Mouse (Mus musculus) neural tube, embryonic 15.5 days (tissue): Measurements from ENCODE around the gene Prdx3. TPM values are rescaled to one million over a fixed set of nuclear protein-coding genes. Genes with fewer than 3 reads are reported as not detected.

ENCODE experiments used
- ATAC-seq: fragments of 200-750 bp; cut with Nextera tagmentation; 2 replicates; pipeline ENCODE4 v1.8.0; 2017; ENCODE audit warnings: mild to moderate bottlenecking, moderate TSS enrichment, moderate library complexity; ENCODE audit not compliant: low FRiP score
- H3K27ac ChIP-seq: fragments of 300-500 bp; sonication (generic); replicated peaks from 2 replicates; pipeline ENCODE4 v1.5.1; 2015; ENCODE audit warnings: mild to moderate bottlenecking, inconsistent platforms
- H3K27me3 ChIP-seq: fragments of 300-500 bp; sonication (generic); replicated peaks from 2 replicates; pipeline ENCODE4 v1.6.1; 2015; ENCODE audit warnings: inconsistent platforms
- H3K36me3 ChIP-seq: fragments of 300-500 bp; sonication (generic); 2 replicates; pipeline ENCODE4 v1.6.1; 2015; ENCODE audit warnings: inconsistent platforms
- H3K4me1 ChIP-seq: fragments of 300-500 bp; sonication (generic); 2 replicates; pipeline ENCODE4 v1.6.1; 2015; ENCODE audit warnings: inconsistent platforms
- H3K4me2 ChIP-seq: fragments of 300-500 bp; sonication (generic); 2 replicates; pipeline ENCODE4 v1.6.1; 2015; ENCODE audit warnings: inconsistent platforms, mild to moderate bottlenecking, moderate library complexity
- H3K4me3 ChIP-seq: fragments of 300-500 bp; sonication (generic); replicated peaks from 2 replicates; pipeline ENCODE4 v1.5.1; 2015; ENCODE audit warnings: mild to moderate bottlenecking, inconsistent platforms
- H3K9ac ChIP-seq: fragments of 300-500 bp; sonication (generic); replicated peaks from 2 replicates; pipeline ENCODE4 v1.6.1; 2015; ENCODE audit warnings: mild to moderate bottlenecking, inconsistent platforms
- H3K9me3 ChIP-seq: fragments of 300-500 bp; sonication (generic); replicated peaks from 2 replicates; pipeline ENCODE4 v1.6.1; 2016; ENCODE audit warnings: inconsistent platforms
- WGBS: fragments of 180-500 bp; shearing (Covaris S2); methylation state at CpG from one replicate; pipeline ENCODE4 v1.1.7; 2015; ENCODE audit warnings: mixed read lengths; 5-methylcytosine and 5-hydroxymethylcytosine counted together
- polyA plus RNA-seq: library from polyadenylated mRNA; unstranded; fragments of >200 nt; fragmentation: Nextera tagmentation; extraction: Ambion mirVana; gene quantifications from 2 replicates; pipeline ENCODE4 v1.2.1, GENCODE M21; 2015

Prdx3 gene
- 132 and 133 TPM in 2 replicates for polyA plus RNA-seq

- Histone ChIP-seq H3K4me3 (peak within 1 kb of the TSS; percentile 62), H3K4me1 (peaks cover 8% of the 10 kb centered on the region), H3K27me3 (no peaks in the 10 kb centered on the region), H3K27ac (peak within 1 kb of the TSS; percentile 81), H3K4me2 (peak within 1 kb of the TSS; percentile 68), H3K9ac (peak within 1 kb of the TSS; percentile 65), H3K36me3 (peaks cover 7% of the 10 kb centered on the region), H3K9me3 (no peaks in the 10 kb centered on the region)
- peak; percentile 99 for ATAC-seq
- under 1% methylated on average over 28 of the region's 28 CpGs for WGBS
Observed at GRCm38 (mm10) chr19:60874064-60874694, at the start of gene Prdx3. TSS of gene Prdx3 (minus strand) at chr19:60874556.

- Histone ChIP-seq H3K4me2 (no peak overlapping the region), H3K9me3 (no peaks in the 10 kb centered on the region), H3K27me3 (no peaks in the 10 kb centered on the region), H3K4me1 (no peaks in the 10 kb centered on the region), H3K9ac (no peak overlapping the region), H3K4me3 (no peak overlapping the region), H3K36me3 (no peaks in the 10 kb centered on the region), H3K27ac (no peak overlapping the region)
- ATAC-seq = no peak
- 91% methylated on average over 6 of the region's 6 CpGs for WGBS
Observed at GRCm38 (mm10) chr19:60916869-60917570, 42.7 kb upstream of the Prdx3 start.

DNA sequence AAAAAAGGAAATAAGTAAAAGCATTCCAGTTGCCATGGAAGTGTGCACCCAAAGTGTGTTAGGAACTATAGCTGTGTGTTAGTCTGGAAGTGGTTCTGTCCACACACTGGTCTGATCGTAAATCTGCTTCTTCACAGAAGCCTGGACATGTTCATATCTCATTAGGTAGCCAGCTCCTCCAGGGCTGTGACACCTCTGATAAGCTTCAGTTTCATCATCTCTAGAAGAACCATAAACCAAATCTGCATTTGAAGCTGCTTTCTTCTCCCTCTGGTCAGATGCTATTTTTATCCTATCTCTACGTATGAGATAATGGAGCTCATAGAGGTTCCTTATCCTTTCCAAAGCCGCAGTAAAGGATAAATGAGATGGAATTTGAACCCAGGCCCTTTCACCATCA, 41.5 kb upstream of the Prdx3 start:
- no peak overlapping the region for H3K4me2 ChIP-seq
- no peaks in the 10 kb centered on the region for H3K27me3 ChIP-seq
- H3K9me3 ChIP-seq = no peaks in the 10 kb centered on the region
- H3K4me1 ChIP-seq = no peaks in the 10 kb centered on the region
- no peak overlapping the region for H3K4me3 ChIP-seq
- no peak for ATAC-seq
- WGBS = 91% methylated on average over 3 of the region's 3 CpGs
- no peaks in the 10 kb centered on the region for H3K36me3 ChIP-seq
- no peak overlapping the region for H3K27ac ChIP-seq
- H3K9ac ChIP-seq = no peak overlapping the region

- Histone ChIP-seq H3K4me1 (no peaks in the 10 kb centered on the region), H3K36me3 (no peaks in the 10 kb centered on the region), H3K9me3 (no peaks in the 10 kb centered on the region), H3K4me2 (no peak overlapping the region), H3K9ac (no peak overlapping the region), H3K27me3 (no peaks in the 10 kb centered on the region), H3K27ac (no peak overlapping the region), H3K4me3 (no peak overlapping the region)
- 83% methylated on average over 4 of the region's 4 CpGs for WGBS
- no peak for ATAC-seq
Observed at GRCm38 (mm10) chr19:60915236-60915635, 40.9 kb upstream of the Prdx3 start.

GRCm38 (mm10) chr19:60911653-60912052, 37.3 kb upstream of the Prdx3 start:
- Histone ChIP-seq H3K4me2 (no peak overlapping the region), H3K4me1 (no peaks in the 10 kb centered on the region), H3K36me3 (no peaks in the 10 kb centered on the region), H3K4me3 (no peak overlapping the region), H3K27me3 (no peaks in the 10 kb centered on the region), H3K9ac (no peak overlapping the region), H3K27ac (no peak overlapping the region), H3K9me3 (no peaks in the 10 kb centered on the region)
- no peak for ATAC-seq
- WGBS = 80% methylated on average over 2 of the region's 2 CpGs

GRCm38 (mm10) chr19:60910304-60910703, 35.9 kb upstream of the Prdx3 start:
- Histone ChIP-seq H3K9me3 (no peaks in the 10 kb centered on the region), H3K36me3 (no peaks in the 10 kb centered on the region), H3K27me3 (no peaks in the 10 kb centered on the region), H3K4me3 (no peak overlapping the region), H3K27ac (no peak overlapping the region), H3K4me1 (no peaks in the 10 kb centered on the region), H3K4me2 (no peak overlapping the region), H3K9ac (no peak overlapping the region)
- no peak for ATAC-seq

DNA sequence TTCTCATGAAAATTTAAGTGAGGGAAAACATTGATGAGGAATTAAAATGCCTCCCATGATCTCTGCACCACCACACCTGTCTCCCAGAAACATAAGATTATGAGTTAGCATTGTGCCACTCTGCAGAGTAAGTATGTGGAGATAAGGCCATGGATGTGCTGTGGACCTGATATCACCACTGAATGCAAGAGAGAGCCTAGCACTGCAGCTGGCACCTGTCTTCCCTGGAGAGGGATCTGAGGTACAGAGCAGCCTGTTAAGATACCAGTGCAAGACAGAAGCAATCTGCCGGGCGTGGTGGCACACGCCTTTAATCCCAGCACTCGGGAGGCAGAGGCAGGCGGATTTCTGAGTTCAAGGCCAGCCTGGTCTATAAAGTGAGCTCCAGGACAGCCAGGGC, 31.1 kb upstream of the Prdx3 start:
- Histone ChIP-seq H3K9me3 (no peaks in the 10 kb centered on the region), H3K4me3 (no peak overlapping the region), H3K9ac (no peak overlapping the region), H3K4me1 (no peaks in the 10 kb centered on the region), H3K4me2 (no peak overlapping the region), H3K27me3 (no peaks in the 10 kb centered on the region), H3K36me3 (no peaks in the 10 kb centered on the region), H3K27ac (no peak overlapping the region)
- 97% methylated on average over 5 of the region's 5 CpGs for WGBS
- ATAC-seq = no peak

DNA sequence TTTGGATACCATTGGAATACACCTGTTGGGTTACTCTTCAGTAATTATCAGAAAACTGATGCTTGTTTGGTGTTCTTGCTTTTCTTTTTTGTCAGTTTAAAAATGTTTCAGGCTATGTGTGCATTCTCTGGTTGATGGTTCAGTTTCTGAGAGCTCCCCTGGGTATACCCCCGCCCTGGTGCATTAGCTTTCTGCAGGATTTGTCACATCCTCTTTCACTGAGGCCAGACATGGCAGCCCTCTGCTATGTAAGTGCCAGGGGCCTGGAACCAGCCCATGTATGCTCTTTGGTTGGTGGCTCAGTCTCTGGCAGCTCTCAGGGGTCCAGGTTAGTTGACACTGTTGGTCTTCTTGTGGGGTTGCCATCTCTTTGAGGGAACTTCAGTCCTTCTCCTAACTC, 29.6 kb upstream of the Prdx3 start:
- no peak overlapping the region for H3K4me2 ChIP-seq
- 81% methylated on average over 1 of the region's 1 CpGs for WGBS
- no peak overlapping the region for H3K27ac ChIP-seq
- H3K9me3 ChIP-seq = no peaks in the 10 kb centered on the region
- no peaks in the 10 kb centered on the region for H3K36me3 ChIP-seq
- H3K4me3 ChIP-seq = no peak overlapping the region
- no peak overlapping the region for H3K9ac ChIP-seq
- no peak for ATAC-seq
- H3K4me1 ChIP-seq = no peaks in the 10 kb centered on the region
- no peaks in the 10 kb centered on the region for H3K27me3 ChIP-seq

DNA sequence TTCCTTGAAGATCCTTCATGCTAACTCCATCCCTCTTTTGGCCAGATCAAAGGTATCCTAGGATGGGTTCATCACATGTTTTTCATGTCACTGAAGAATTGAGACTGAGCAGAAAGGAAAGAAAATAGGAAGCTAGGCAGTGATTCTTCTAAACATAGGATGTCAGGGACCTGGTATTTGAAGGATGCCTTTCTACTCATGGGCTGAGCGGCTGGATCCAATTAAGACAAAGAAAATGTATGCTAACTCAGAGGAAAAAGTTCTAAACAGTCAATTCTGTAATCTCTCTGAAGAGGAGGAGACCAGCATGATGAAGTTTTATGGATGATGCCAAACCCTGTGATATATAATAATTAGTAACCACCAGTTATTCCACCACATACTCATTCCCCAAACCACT, 28.8 kb upstream of the Prdx3 start:
- Histone ChIP-seq H3K27ac (no peak overlapping the region), H3K4me2 (no peak overlapping the region), H3K9ac (no peak overlapping the region), H3K9me3 (no peaks in the 10 kb centered on the region), H3K27me3 (no peaks in the 10 kb centered on the region), H3K4me1 (no peaks in the 10 kb centered on the region), H3K36me3 (no peaks in the 10 kb centered on the region), H3K4me3 (no peak overlapping the region)
- 91% methylated on average over 1 of the region's 1 CpGs for WGBS
- ATAC-seq = no peak

DNA sequence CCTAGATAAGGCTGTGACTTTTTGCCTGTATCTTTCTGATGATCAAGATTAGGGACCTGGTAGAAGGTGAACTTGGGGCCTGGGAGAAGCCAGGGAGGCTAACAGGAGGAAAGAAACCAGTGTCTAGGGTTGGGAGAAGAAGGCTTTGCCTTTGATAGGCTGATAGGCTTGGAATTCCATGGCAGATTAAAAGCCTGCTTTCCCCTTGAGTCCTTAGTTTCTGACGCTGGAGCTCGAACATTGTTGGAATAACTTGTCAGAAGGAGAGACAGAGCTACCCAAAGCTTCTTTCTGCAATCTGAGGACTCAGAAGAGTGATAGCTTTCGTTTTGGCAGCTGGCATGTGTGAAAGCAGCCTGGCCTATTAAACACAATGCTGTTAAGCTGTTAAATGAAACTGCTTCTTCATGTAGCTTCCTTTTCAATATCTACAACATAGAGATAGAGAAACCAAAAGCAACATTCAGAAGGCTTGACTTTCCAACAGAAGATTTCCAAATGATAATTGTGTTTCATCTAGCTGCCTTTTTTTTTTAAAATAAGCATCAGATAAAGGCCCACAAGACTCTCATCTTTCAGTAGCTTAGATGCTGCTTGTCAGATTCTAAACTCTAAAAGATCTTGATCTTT, 21.0 kb upstream of the Prdx3 start:
- Histone ChIP-seq H3K4me2 (no peak overlapping the region), H3K9ac (no peak overlapping the region), H3K27ac (no peak overlapping the region), H3K4me1 (peaks cover 19% of the 10 kb centered on the region), H3K9me3 (no peaks in the 10 kb centered on the region), H3K27me3 (no peaks in the 10 kb centered on the region), H3K36me3 (no peaks in the 10 kb centered on the region), H3K4me3 (no peak overlapping the region)
- ATAC-seq = no peak
- 35% methylated on average over 3 of the region's 3 CpGs for WGBS

- WGBS = 24% methylated on average over 1 of the region's 1 CpGs
- peak overlapping the region; percentile 87 for H3K4me3 ChIP-seq
Observed at GRCm38 (mm10) chr19:60891934-60892547, 17.7 kb upstream of the Prdx3 start.

GRCm38 (mm10) chr19:60891123-60891470, 16.7 kb upstream of the Prdx3 start:
- peak overlapping the region; percentile 36; the same call in 1 of the 2 replicates for H3K9ac ChIP-seq

More at GRCm38 (mm10) chr19:60891934-60892547, 17.7 kb upstream of the Prdx3 start:
- Histone ChIP-seq H3K27ac (no peak overlapping the region), H3K9me3 (no peaks in the 10 kb centered on the region), H3K4me1 (peaks cover 25% of the 10 kb centered on the region), H3K9ac (no peak overlapping the region), H3K27me3 (no peaks in the 10 kb centered on the region), H3K36me3 (no peaks in the 10 kb centered on the region), H3K4me2 (peak overlapping the region; percentile 67)
- ATAC-seq = no peak

More at GRCm38 (mm10) chr19:60891123-60891470, 16.7 kb upstream of the Prdx3 start:
- H3K4me3 ChIP-seq = peak overlapping the region; percentile 87
- H3K9me3 ChIP-seq = no peaks in the 10 kb centered on the region
- H3K27ac ChIP-seq = peak overlapping the region; percentile 23; the same call in 1 of the 2 replicates
- H3K27me3 ChIP-seq = no peaks in the 10 kb centered on the region
- peak overlapping the region; percentile 67 for H3K4me2 ChIP-seq
- H3K36me3 ChIP-seq = no peaks in the 10 kb centered on the region
- no peak for ATAC-seq
- H3K4me1 ChIP-seq = peaks cover 25% of the 10 kb centered on the region
- WGBS = 8% methylated on average over 4 of the region's 5 CpGs
